Mouse (Mus musculus) olfactory bulb, adult 2 months (tissue): ENCODE measurements at regions not wholly inside any gene's neighbourhood (a gene's known extent, or its start where the extent isn't known, plus 50 kb on each side); places are given as distances from the start of the nearest gene placed in this dataset.

Experiments used
- CTCF ChIP-seq: fragments of 200-500 bp; IDR thresholded peaks from 2 replicates; pipeline ENCODE4 v1.5.1; 2012; ENCODE audit warnings: low read depth, mild to moderate bottlenecking, low read length, moderate library complexity; ENCODE audit not compliant: insufficient read depth
- POLR2A ChIP-seq: fragments of 200-500 bp; IDR thresholded peaks from 2 replicates; pipeline ENCODE4 v1.6.1; 2012; ENCODE audit warnings: mild to moderate bottlenecking, low read depth, low read length, moderate library complexity; ENCODE audit not compliant: insufficient read depth

GRCm38 (mm10) chr9:61528286-61528865, 156.2 kb downstream of the Tle3 start:
- TF ChIP-seq CTCF (no peak), POLR2A (no peak)
